In the genomic region with DNA sequence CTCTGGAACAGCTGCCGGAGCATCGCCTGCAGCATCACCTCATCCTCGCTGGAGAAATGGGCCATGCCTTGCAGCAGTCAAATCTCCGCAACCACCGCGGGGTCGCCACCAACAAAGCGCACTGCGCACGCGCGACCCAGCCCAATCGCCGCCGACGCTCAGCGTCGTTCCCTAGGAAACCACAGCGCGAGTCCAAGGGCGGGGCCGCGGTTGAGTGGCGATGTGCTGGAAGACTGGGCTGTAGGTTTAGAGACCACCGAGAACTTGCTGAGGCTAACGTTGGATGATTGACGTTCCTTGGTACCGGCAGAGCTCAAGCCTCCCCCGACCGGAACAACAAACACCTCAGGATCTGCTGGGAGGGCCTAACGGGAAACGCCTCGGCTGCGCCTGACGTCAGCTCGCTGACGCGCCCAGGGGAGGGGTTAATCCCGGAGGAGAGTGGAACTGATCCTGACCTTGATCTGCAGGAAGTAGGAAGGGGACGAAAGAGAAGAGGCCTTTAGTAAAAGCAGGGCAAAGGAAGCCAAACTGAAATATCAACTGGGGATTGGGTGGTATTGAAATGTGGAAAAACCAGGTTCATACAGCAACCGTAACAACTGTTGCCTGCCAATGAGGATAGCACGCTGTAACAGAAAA, we compare ENCODE assay signal across 8 mouse cellular contexts. TPM values are rescaled to one million over a fixed set of nuclear protein-coding genes. Genes with fewer than 3 reads are reported as not detected.
DNase-seq lines count a peak whose midpoint lies in the region; ATAC-seq and TF ChIP-seq lines count a peak whose summit lies in the region.

A gene (minus strand): TSS at position 122 of the 642 bp plus-strand sequence.

- DNase-seq in 3134 (ENCODE audit: extremely low read depth, insufficient read length, low spot score): peak; percentile 97
- peak; percentile 92 for DNase-seq in heart, adult 8-10 months (ENCODE audit: low spot score)
- DNase-seq in kidney, adult 9 months: peak; percentile 91
- peak; percentile 94 for DNase-seq in limb, embryonic 14.5 days (ENCODE audit: low spot score)
- DNase-seq in midbrain, postnatal 0 days (ENCODE audit: low spot score): peak; percentile 96
- peak; percentile 67 to 75 for DNase-seq in spleen, postnatal 14 days (ENCODE audit: low spot score in 2 of 2)

- H3K27me3 ChIP-seq in embryonic facial prominence, embryonic 15.5 days: no peaks in the 10 kb centered on the region
- H3K27me3 ChIP-seq in limb, embryonic 14.5 days (ENCODE audit: control insufficient read depth, insufficient read depth, low read length): no peaks in the 10 kb centered on the region
- H3K27me3 ChIP-seq in midbrain, postnatal 0 days (ENCODE audit: insufficient read depth, low read length): no peaks in the 10 kb centered on the region

- peak within 1 kb of the TSS; percentile 48 for H3K4me2 ChIP-seq in embryonic facial prominence, embryonic 15.5 days (replicated peaks)
- peak within 1 kb of the TSS; percentile 57 for H3K4me2 ChIP-seq in limb, embryonic 14.5 days (replicated peaks; ENCODE audit: low read depth, low read length, severe bottlenecking)
- peak within 1 kb of the TSS; percentile 52 for H3K4me2 ChIP-seq in midbrain, postnatal 0 days (ENCODE audit: low read depth, low read length, poor library complexity, severe bottlenecking)

- peak within 1 kb of the TSS; percentile 42 for H3K9ac ChIP-seq in embryonic facial prominence, embryonic 15.5 days
- H3K9ac ChIP-seq in limb, embryonic 14.5 days (ENCODE audit: low read depth, low read length, severe bottlenecking): peak within 1 kb of the TSS; percentile 57
- peak within 1 kb of the TSS; percentile 66 for H3K9ac ChIP-seq in midbrain, postnatal 0 days (replicated peaks; ENCODE audit: low read length, poor library complexity, severe bottlenecking)

- no peaks in the 10 kb centered on the region for H3K4me1 ChIP-seq in bone marrow, adult 2 months (ENCODE audit: control insufficient read depth, insufficient read depth, low read length)
- H3K4me1 ChIP-seq in embryonic facial prominence, embryonic 15.5 days: peaks cover 6% of the 10 kb centered on the region; the same call in 1 of the 2 replicates
- peaks cover 4% of the 10 kb centered on the region for H3K4me1 ChIP-seq in limb, embryonic 14.5 days (ENCODE audit: control insufficient read depth, insufficient read depth, low read length)
- H3K4me1 ChIP-seq in midbrain, postnatal 0 days (ENCODE audit: insufficient read depth, low read length): peaks cover 3% of the 10 kb centered on the region; the same call in 1 of the 2 replicates

- H3K27ac ChIP-seq in bone marrow, adult 2 months (ENCODE audit: control insufficient read depth, insufficient read depth, low read depth, low read length, poor library complexity): peak within 1 kb of the TSS; percentile 31
- H3K27ac ChIP-seq in embryonic facial prominence, embryonic 15.5 days (replicated peaks): peak within 1 kb of the TSS; percentile 89
- H3K27ac ChIP-seq in limb, embryonic 14.5 days (replicated peaks; ENCODE audit: low read depth, low read length): peak within 1 kb of the TSS; percentile 70
- H3K27ac ChIP-seq in midbrain, postnatal 0 days (ENCODE audit: low read depth, low read length): peak within 1 kb of the TSS; percentile 89

- ATAC-seq in embryonic facial prominence, embryonic 15.5 days (ENCODE audit: insufficient number of reproducible peaks, low FRiP score, low TSS enrichment, low read depth): peak; percentile 94
- ATAC-seq in limb, embryonic 14.5 days (ENCODE audit: low FRiP score, low read depth): peak; percentile 97
- peak; percentile 98 for ATAC-seq in midbrain, postnatal 0 days (ENCODE audit: low FRiP score)

- no peak for TF ChIP-seq CTCF in bone marrow, adult 2 months (IDR thresholded peaks at IDR 0.05; ENCODE audit: control insufficient read depth, insufficient read depth, low read length)
- TF ChIP-seq CTCF in midbrain, postnatal 0 days (IDR thresholded peaks at IDR 0.05): no peak

- 3% methylated on average over 42 of the region's 42 CpGs for WGBS in bone marrow, adult 2 months
- 3% methylated on average over 42 of the region's 42 CpGs for WGBS in embryonic facial prominence, embryonic 15.5 days
- 3% methylated on average over 42 of the region's 42 CpGs for whole genome bisulfite sequencing in limb, embryonic 14.5 days
- WGBS in midbrain, postnatal 0 days: 3% methylated on average over 42 of the region's 42 CpGs

- H3K36me3 ChIP-seq in embryonic facial prominence, embryonic 15.5 days: no peaks in the 10 kb centered on the region
- H3K36me3 ChIP-seq in limb, embryonic 14.5 days (ENCODE audit: control insufficient read depth, insufficient read depth, low read length): no peaks in the 10 kb centered on the region
- no peaks in the 10 kb centered on the region for H3K36me3 ChIP-seq in midbrain, postnatal 0 days (ENCODE audit: insufficient read depth, low read length)

- peak within 1 kb of the TSS; percentile 75 for H3K4me3 ChIP-seq in bone marrow, adult 2 months (replicated peaks; ENCODE audit: control insufficient read depth, low read depth, low read length)
- H3K4me3 ChIP-seq in embryonic facial prominence, embryonic 15.5 days (replicated peaks): peak within 1 kb of the TSS; percentile 55
- peak within 1 kb of the TSS; percentile 55 for H3K4me3 ChIP-seq in limb, embryonic 14.5 days (replicated peaks; ENCODE audit: low read length)
- peak within 1 kb of the TSS; percentile 45 for H3K4me3 ChIP-seq in midbrain, postnatal 0 days (ENCODE audit: low read depth, low read length)

- no peaks in the 10 kb centered on the region for H3K9me3 ChIP-seq in embryonic facial prominence, embryonic 15.5 days (replicated peaks)
- no peaks in the 10 kb centered on the region for H3K9me3 ChIP-seq in limb, embryonic 14.5 days (ENCODE audit: control insufficient read depth, low read length)
- H3K9me3 ChIP-seq in midbrain, postnatal 0 days (ENCODE audit: low read length): no peaks in the 10 kb centered on the region

- TF ChIP-seq POLR2A in bone marrow, adult 2 months (IDR thresholded peaks at IDR 0.05; ENCODE audit: borderline replicate concordance, control insufficient read depth, low read depth, low read length): peak; percentile 49; the same call in 1 of the 2 replicates
- TF ChIP-seq POLR2A in limb, embryonic 14.5 days (IDR thresholded peaks at IDR 0.05; ENCODE audit: borderline replicate concordance, extremely low read depth, insufficient read depth, insufficient read length): peak; percentile 39; the same call in 1 of the 2 replicates

RNA-seq across cellular contexts. Expression of the gene that starts here (rescaled TPM):
- 1.4 TPM in 1 of 2 replicates, not detected in the other for polyA plus RNA-seq in bone marrow, adult 2 months (2011; ENCODE audit: insufficient read depth, insufficient read length, low replicate concordance, missing spikeins)
- polyA plus RNA-seq in embryonic facial prominence, embryonic 15.5 days (2015; fragmentation: Nextera tagmentation; extraction: Ambion mirVana): 3.0 and 3.2 TPM in 2 replicates
- total RNA-seq in heart, adult 8-10 months (2022): 1 to 10 TPM; 3.6 to 5.0 (median 4.1) TPM
- 2.2 and 2.6 TPM in 2 replicates for polyA plus RNA-seq in limb, embryonic 14.5 days (2012; rRNA removed)
- polyA plus RNA-seq in limb, embryonic 14.5 days (2014; fragmentation: Nextera tagmentation; extraction: Ambion mirVana): 2.2 and 2.4 TPM in 2 replicates
- total RNA-seq in midbrain, postnatal 0 days (2014; rRNA removed): 5.5 and 7.2 TPM in 2 replicates
- 1.8 and 2.1 TPM in 2 replicates for polyA plus RNA-seq in midbrain, postnatal 0 days (2015; fragmentation: Nextera tagmentation; extraction: Ambion mirVana)

Comparison
In these comparisons a context has a peak if more than half of its experiments do, and no peak if none do; other contexts are left out.
1. Peak in every context shown above with its lines: DNase-seq, ATAC-seq, H3K4me3 ChIP-seq and H3K27ac ChIP-seq.
2. H3K27ac ChIP-seq: peak in every context shown above with its lines; median percentile 89 in embryonic facial prominence, embryonic 15.5 days; 89 in midbrain, postnatal 0 days; 70 in limb, embryonic 14.5 days; 31 in bone marrow, adult 2 months.